Mouse (Mus musculus) thymus, adult 2 months (tissue): Measurements from ENCODE around the gene Tuba3b. TPM values are rescaled to one million over a fixed set of nuclear protein-coding genes. Genes with fewer than 3 reads are reported as not detected.

Experiments used
- DNase-seq: peaks from one replicate; pipeline ENCODE4 v3.0.0; 2021
- H3K27ac ChIP-seq: fragments of 200-500 bp; 2 replicates; pipeline ENCODE4 v1.5.1; 2012; ENCODE audit warnings: low read length, control low read depth; ENCODE audit not compliant: control insufficient read depth, insufficient read depth
- H3K27me3 ChIP-seq: fragments of 200-500 bp; 2 replicates; pipeline ENCODE4 v1.6.1; 2012; ENCODE audit warnings: mild to moderate bottlenecking, low read length, moderate library complexity, mixed read lengths; ENCODE audit not compliant: control insufficient read depth, insufficient read depth
- H3K36me3 ChIP-seq: fragments of 200-500 bp; 2 replicates; pipeline ENCODE4 v1.6.1; 2012; ENCODE audit warnings: mild to moderate bottlenecking, low read length, moderate library complexity; ENCODE audit not compliant: control insufficient read depth, insufficient read depth
- H3K4me1 ChIP-seq: fragments of 200-500 bp; replicated peaks from 2 replicates; pipeline ENCODE4 v1.6.1; 2012; ENCODE audit warnings: low read length; ENCODE audit not compliant: control insufficient read depth, insufficient read depth
- H3K4me3 ChIP-seq: fragments of 200-500 bp; 2 replicates; pipeline ENCODE4 v1.5.1; 2012; ENCODE audit warnings: mild to moderate bottlenecking, low read length, control low read depth, moderate library complexity; ENCODE audit not compliant: control insufficient read depth, insufficient read depth
- CTCF ChIP-seq: fragments of 200-500 bp; IDR thresholded peaks from 2 replicates; pipeline ENCODE4 v1.5.1; 2012; ENCODE audit warnings: mild to moderate bottlenecking, control low read depth, low read length, moderate library complexity, borderline replicate concordance; ENCODE audit not compliant: control insufficient read depth, poor library complexity, insufficient read depth; ENCODE audit errors: extremely low read depth
- POLR2A ChIP-seq: fragments of 200-500 bp; IDR thresholded peaks from 2 replicates; pipeline ENCODE4 v1.6.1; 2012; ENCODE audit warnings: mild to moderate bottlenecking, low read length, control low read depth, moderate library complexity; ENCODE audit not compliant: control insufficient read depth, poor library complexity, insufficient read depth; ENCODE audit errors: extremely low read depth
- WGBS: fragments of 180-500 bp; shearing (Covaris S2); methylation state at CpG from one replicate; pipeline ENCODE4 v1.1.7; 2018; 5-methylcytosine and 5-hydroxymethylcytosine counted together
- polyA plus RNA-seq: library from polyadenylated mRNA; depleted of rRNA; stranded (reverse); fragments of >200 nt; gene quantifications from 2 replicates; pipeline ENCODE4 v1.2.3, GENCODE M21; 2012; rRNA removed

The Tuba3b gene
- 0.15 and 0.61 TPM in 2 replicates for polyA plus RNA-seq

GRCm38 (mm10) chr6:145615666-145616210, at the start of gene Tuba3b:
Gene Tuba3b (plus strand): TSS chr6:145615757.
- no peaks in the 10 kb centered on the region for H3K36me3 ChIP-seq
- WGBS = 97% methylated on average over 31 of the region's 31 CpGs
- peaks cover 5% of the 10 kb centered on the region; the same call in 1 of the 2 replicates for H3K4me1 ChIP-seq
- DNase-seq = no peak
- no peak within 1 kb of the TSS for H3K27ac ChIP-seq
- H3K27me3 ChIP-seq = no peaks in the 10 kb centered on the region
- no peak within 1 kb of the TSS for H3K4me3 ChIP-seq
- no peak for TF ChIP-seq CTCF
- no peak for TF ChIP-seq POLR2A

DNA sequence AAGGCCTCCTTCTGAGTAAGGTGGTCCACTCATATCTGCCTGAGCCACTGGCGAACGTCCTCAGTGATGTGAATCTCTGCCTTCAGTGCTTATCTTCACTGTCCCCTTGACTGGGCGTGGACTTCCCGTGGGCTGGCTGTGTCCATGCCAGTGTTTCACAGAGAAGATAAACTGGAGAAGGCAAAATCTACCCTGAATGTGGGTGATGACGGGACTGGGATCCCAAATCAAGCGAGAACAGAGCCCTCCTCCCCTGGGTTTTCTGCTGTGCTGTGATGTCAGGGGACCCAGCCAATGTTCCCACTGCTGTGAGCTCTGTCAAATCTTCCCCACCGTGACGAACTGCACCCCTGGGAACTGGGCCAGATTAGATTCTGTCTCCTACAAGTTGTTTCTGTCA, 48.3 kb upstream of the Tuba3b start:
- Histone ChIP-seq H3K27me3 (no peaks in the 10 kb centered on the region), H3K4me1 (no peaks in the 10 kb centered on the region), H3K36me3 (no peaks in the 10 kb centered on the region), H3K4me3 (no peak overlapping the region), H3K27ac (no peak overlapping the region)
- TF ChIP-seq POLR2A (no peak), CTCF (no peak)
- no peak for DNase-seq
- WGBS = 89% methylated on average over 8 of the region's 8 CpGs

DNA sequence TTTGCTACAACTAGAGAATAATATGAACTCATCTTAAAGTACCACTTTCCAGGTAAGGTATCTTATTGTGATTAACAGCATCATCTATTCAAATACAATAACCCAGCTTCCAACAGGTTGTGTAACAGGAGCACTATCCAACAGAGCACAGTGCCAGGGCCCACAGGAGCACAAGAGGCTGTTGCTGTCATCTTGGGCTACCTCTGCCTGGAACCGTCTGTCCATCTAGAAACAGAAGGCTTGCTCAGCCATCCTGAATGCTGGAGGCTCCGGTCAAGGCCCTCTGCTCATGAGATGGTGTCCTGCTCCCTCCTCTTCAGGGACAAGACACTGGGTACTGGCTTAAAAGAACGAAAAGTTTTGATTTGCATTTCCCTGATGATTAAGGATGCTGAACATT, 47.7 kb upstream of the Tuba3b start:
- H3K36me3 ChIP-seq = no peaks in the 10 kb centered on the region
- no peaks in the 10 kb centered on the region for H3K4me1 ChIP-seq
- no peak for DNase-seq
- no peaks in the 10 kb centered on the region for H3K27me3 ChIP-seq
- WGBS = 96% methylated on average over 3 of the region's 3 CpGs
- no peak overlapping the region for H3K4me3 ChIP-seq
- TF ChIP-seq CTCF = no peak
- TF ChIP-seq POLR2A = no peak
- H3K27ac ChIP-seq = no peak overlapping the region

- H3K4me3 ChIP-seq = no peak overlapping the region
- no peak overlapping the region for H3K27ac ChIP-seq
- no peaks in the 10 kb centered on the region for H3K4me1 ChIP-seq
- no peak for DNase-seq
- H3K36me3 ChIP-seq = no peaks in the 10 kb centered on the region
- H3K27me3 ChIP-seq = no peaks in the 10 kb centered on the region
- WGBS = 91% methylated on average over 3 of the region's 3 CpGs
- no peak for TF ChIP-seq CTCF
- no peak for TF ChIP-seq POLR2A
These were observed 46.9 kb upstream of the Tuba3b start for GRCm38 (mm10) chr6:145568701-145569100.

DNA sequence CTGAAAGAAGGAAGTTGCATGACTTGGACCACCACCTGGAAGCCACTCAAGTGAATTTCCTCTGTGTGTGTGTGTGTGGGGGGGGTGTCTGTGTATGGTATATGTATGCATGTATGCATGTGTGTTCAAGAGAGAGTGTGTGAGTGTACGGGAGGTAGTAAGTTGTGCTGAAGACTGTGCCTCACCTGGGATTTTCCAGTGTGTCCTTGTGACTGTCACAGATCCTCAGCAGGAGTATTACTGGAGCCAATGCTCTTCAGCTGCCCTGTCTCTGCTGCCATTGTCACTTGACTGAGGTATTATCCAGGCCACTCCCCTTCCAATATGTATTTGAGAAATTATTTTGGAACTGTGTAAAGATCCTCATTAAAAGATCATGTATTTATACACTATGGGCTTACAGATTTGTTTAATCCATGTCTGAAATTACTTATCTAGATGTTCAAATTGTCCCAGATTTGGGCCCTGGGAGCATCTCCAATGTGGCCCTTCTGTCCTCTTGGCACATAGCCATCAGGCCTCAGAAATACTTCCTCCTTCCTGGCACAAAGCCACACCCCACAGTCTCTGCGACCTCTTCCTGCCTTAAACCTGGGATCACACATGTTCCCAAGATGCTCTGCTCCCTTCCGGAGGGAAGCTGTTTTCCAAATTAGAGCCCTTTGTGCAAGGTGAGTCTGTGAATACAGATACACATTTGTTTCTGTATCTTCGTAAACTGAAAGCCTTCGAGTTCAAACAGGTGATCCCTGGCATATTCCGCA, 42.1 kb upstream of the Tuba3b start:
- no peaks in the 10 kb centered on the region for H3K27me3 ChIP-seq

DNA sequence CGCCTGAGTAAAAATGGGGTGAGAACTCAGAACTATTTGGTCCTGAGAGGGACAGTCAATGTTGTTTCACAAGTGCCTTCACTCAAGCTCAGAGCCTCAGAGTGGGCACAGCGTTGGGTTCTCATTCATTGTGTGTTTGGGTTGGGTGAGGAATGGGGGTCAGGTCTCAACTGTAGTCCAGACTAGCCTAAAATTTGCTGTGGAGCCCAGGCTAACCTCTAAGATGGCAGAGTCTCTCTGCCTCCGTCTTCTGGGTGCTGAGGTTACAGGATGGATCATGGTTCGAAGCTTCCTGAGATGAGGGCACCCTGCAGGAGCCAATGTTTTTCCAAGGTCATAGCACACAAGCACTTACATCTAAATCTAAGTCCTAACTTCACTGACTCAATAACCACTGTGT, 38.8 kb upstream of the Tuba3b start:
- 96% methylated on average over 4 of the region's 4 CpGs for WGBS
- no peak for DNase-seq
- H3K27ac ChIP-seq = no peak overlapping the region
- H3K27me3 ChIP-seq = no peaks in the 10 kb centered on the region
- H3K4me3 ChIP-seq = no peak overlapping the region
- H3K4me1 ChIP-seq = no peaks in the 10 kb centered on the region
- no peaks in the 10 kb centered on the region for H3K36me3 ChIP-seq
- TF ChIP-seq CTCF (no peak), POLR2A (no peak)

More for the DNA sequence above, 42.1 kb upstream of the Tuba3b start:
- TF ChIP-seq CTCF (no peak), POLR2A (no peak)
- H3K4me1 ChIP-seq = no peaks in the 10 kb centered on the region
- H3K4me3 ChIP-seq = no peak overlapping the region
- WGBS = 88% methylated on average over 6 of the region's 6 CpGs
- H3K27ac ChIP-seq = no peak overlapping the region
- no peaks in the 10 kb centered on the region for H3K36me3 ChIP-seq
- DNase-seq = no peak

- TF ChIP-seq POLR2A (no peak), CTCF (no peak)
- WGBS = 55% methylated on average over 10 of the region's 10 CpGs
- Histone ChIP-seq H3K27me3 (no peaks in the 10 kb centered on the region), H3K27ac (no peak overlapping the region), H3K4me3 (no peak overlapping the region), H3K36me3 (no peaks in the 10 kb centered on the region), H3K4me1 (no peaks in the 10 kb centered on the region)
- DNase-seq = no peak
These were observed 36.9 kb upstream of the Tuba3b start for GRCm38 (mm10) chr6:145578457-145579185.
